Mouse (Mus musculus) adrenal gland, postnatal 36 days (tissue): Measurements from ENCODE around the gene Vnn3. TPM values are rescaled to one million over a fixed set of nuclear protein-coding genes. Genes with fewer than 3 reads are reported as not detected.

Experiments
- DNase-seq, 2 experiments: peaks; one replicate each; pipeline ENCODE4 v3.0.0; 2021; ENCODE audit warnings: mixed read lengths in 1 of 2
- total RNA-seq, 2 experiments: library from RNA; stranded (reverse); gene quantifications; 2 replicates each; pipeline ENCODE4 v1.2.3; 2021

Gene Vnn3
- total RNA-seq, 2 experiments from 2014 or later = 8.5 to 77.2 TPM

GRCm38 (mm10) chr10:23892987-23893386, 41.7 kb downstream of the Vnn3 start:
- DNase-seq = no peak

- peak; percentile 26 to 30 for DNase-seq
Measured at GRCm38 (mm10) chr10:23894601-23895349, 43.5 kb downstream of the Vnn3 start, which contains the start of gene Vnn1. Gene Vnn1 (plus strand): TSS chr10:23894688.

GRCm38 (mm10) chr10:23895376-23895775, 44.1 kb downstream of the Vnn3 start:
- no peak for DNase-seq

- DNase-seq = no peak
Measured at GRCm38 (mm10) chr10:23901119-23901518, 49.9 kb downstream of the Vnn3 start.

GRCm38 (mm10) chr10:23905661-23906060, 54.4 kb downstream of the Vnn3 start:
- no peak for DNase-seq

Other genes starting within 250 kb of the Vnn3 start
- gene Rps12, start 64.2 kb upstream of the Vnn3 start, total RNA-seq = 100 to 1,000 TPM; 451 to 467 TPM
- gene Slc18b1, start 54.5 kb upstream of the Vnn3 start, total RNA-seq = 10 to 100 TPM; 29.5 to 33.6 TPM
- 10 to 100 TPM; 18.8 to 60.6 TPM for gene Vnn1, start 43.2 kb downstream of the Vnn3 start, total RNA-seq
- gene Taar1, start 68.9 kb downstream of the Vnn3 start, total RNA-seq = not detected
- gene Taar2, start 87.1 kb downstream of the Vnn3 start, total RNA-seq = not detected
- gene Taar3, start 98.1 kb downstream of the Vnn3 start, total RNA-seq = not detected
- not detected for gene Taar4, start 109.0 kb downstream of the Vnn3 start, total RNA-seq
- not detected for gene Taar5, start 119.2 kb downstream of the Vnn3 start, total RNA-seq
- not detected for gene Taar6, start 134.2 kb downstream of the Vnn3 start, total RNA-seq
- gene Taar7a, start 142.0 kb downstream of the Vnn3 start, total RNA-seq = not detected
- not detected for gene Taar7b, start 148.5 kb downstream of the Vnn3 start, total RNA-seq
- not detected for gene Taar7d, start 175.8 kb downstream of the Vnn3 start, total RNA-seq
- not detected for gene Taar7e, start 186.2 kb downstream of the Vnn3 start, total RNA-seq
- not detected for gene Taar7f, start 198.0 kb downstream of the Vnn3 start, total RNA-seq
- not detected for gene Taar8a, start 225.0 kb downstream of the Vnn3 start, total RNA-seq
- not detected for gene Taar8b, start 240.8 kb downstream of the Vnn3 start, total RNA-seq